Mouse (Mus musculus) kidney, postnatal 36 days (tissue): ENCODE data around the gene Amt.

Experiments
- DNase-seq, 2 experiments: peaks; one replicate each; pipeline ENCODE4 v3.0.0; 2021 to 2022; ENCODE audit warnings: mixed read lengths in 2 of 2

Gene Amt

DNA sequence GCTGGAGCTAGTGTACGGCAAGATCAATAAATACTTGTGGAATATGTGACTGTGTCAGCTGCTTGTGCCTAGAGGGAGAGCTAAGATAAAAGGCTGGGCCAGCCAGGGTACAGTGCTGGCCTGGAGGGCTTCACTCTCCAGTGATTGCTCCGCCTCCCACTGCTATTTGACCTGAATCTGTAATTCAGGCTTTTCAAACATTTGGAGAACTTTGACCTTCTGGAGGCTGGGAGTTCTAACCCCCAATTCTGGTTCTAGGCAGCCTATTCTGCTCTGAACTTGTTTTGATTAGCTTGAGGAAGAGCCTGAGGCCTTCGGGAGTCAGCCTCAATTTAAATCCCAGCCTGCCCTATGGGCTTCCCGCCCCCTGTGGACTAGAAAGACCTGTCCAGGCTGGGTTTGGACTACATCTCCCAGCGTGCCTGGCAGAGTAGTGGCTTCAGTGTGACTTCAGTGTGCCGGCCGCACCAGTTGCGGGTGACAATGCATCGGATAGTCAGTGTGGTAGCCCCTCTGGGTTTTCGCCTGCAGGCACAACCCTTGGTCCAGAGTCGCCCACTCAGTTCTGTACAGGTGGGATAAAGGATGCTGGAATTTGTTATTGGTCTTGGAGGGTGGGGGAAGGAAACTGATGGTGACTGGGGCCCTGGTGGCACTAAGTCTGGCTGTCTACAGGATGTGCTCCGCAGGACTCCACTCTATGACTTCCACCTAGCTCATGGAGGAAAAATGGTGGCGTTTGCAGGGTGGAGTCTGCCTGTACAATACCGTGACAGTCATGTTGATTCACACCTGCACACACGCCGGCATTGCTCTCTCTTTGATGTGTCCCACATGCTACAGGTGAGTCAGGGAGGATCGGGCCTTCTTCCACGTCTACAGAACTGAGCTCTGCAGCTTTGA, at the start of gene Amt:
Amt (plus strand) TSS at position 401 of the 903 bp plus-strand sequence.
- peak; percentile 82 to 95 for DNase-seq

DNA sequence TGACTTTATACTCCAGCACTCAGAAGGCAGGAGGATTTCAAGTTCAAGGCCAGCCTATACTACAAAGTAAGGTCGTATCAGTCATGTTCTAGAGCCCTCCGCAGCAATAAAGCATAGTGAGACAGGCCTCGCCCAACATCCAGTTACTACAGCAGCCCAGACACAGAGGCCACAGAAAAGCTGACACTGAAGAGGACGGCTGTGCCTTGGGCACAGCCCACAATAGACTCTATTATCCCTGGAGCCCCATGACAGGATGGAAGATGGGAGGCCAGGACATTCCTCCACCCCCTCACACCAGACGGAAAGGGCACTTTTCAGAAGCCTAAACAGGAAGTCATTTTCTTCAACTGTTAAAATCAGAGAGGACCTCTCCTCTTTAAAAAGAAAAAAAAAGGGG, 47.7 kb upstream of the Amt start:
- DNase-seq = no peak

DNA sequence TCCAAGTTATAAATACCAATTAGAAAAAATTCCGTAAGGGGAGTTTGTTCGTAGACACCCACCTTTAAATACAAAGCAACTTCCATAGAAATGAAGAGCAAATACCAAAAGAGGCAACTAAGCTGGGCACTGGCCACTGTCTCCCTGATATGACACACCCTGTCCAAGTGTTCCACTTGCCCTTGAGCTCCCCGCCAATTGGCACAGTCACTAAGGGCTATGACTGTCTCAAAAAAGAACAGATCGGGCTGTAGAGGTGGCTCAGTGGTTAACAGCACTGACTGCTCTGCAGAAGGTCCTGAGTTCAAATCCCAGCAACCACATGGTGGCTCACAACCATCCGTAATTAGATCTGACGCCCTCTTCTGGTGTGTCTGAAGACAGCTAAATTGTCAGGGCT, 44.8 kb upstream of the Amt start:
- DNase-seq = no peak

DNA sequence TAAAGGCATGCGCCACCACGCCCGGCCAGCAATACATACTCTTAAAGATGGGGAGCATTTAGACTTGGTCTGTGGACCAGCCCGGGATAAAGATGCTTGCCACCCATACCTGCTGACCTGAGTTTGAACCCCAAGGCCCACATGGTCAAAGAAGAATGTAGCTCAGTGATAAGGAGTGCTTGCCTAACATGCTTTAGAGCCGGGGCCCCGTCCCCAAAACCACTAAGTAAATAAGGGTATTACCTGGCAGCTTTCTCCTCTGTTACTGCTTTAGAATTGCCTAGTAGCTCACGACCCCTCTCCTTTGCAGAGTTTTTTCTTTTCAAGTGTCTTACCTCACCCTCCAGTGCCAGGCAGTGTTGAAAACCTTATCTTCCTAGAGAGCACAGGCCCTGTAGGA, 43.9 kb upstream of the Amt start:
- no peak for DNase-seq

DNA sequence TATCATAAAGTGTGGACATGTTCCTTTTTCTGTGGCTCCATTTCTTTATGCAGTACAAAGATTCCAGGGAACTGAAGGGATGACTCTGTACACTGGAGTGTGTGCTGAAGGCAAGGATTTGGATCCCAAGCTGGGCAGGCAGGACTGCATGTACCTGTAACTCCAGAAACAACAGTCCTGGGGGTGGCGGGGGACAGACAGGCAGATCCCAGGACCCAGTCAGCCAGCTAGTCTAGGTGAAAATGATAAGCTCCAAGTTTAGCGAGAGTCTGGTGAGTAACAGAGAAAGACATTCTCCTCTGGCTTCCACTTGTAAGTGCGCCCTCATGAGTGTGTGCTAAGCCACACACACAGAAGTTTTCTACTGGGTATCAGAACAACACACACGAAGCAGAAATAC, 36.1 kb upstream of the Amt start:
- DNase-seq = no peak

DNA sequence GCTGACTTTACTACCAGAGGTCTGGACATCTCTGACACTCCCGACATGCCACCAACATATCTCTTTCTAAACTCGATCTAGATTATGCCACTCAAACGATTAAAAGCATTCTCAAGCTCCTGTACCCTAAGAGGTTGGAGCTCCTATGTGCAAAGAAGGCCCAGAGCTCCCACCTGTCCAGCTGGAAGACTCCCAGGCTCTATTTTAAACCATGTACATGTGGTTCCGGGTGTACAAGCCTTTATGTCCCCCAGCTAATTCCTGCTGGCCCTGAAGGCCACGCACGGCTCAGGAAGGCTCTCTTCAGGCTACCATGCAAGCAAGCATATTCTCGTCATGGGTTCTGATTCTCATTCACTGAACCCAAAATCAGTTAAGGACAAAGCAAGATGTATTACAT, 34.8 kb upstream of the Amt start:
- DNase-seq = no peak

DNA sequence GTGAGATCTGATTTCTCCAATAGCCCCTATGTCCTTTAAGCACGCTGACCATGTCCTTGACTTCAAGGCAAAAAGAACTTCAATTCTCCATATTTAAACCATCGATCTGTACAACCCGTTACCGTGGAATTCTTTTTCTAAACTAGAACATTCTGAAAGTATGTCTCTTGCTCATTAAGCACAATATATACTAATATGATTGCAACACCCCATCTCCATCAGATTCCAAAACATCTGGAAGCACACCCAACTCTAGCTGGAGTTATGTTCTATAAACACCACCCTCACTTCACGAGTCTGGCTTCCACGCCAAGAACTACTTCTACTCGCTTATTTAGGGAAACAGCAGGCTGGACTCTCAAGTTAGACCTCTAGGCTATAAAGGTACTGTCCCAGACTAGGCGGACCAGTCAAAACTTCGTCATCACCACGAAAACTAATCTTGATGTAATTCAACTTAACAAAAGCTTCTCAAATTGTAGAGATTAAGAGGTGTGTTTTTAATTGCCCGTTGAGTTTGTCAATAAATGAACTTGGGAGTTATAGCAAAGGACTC, 34.1 kb upstream of the Amt start:
- DNase-seq = peak; percentile 16 to 18

DNA sequence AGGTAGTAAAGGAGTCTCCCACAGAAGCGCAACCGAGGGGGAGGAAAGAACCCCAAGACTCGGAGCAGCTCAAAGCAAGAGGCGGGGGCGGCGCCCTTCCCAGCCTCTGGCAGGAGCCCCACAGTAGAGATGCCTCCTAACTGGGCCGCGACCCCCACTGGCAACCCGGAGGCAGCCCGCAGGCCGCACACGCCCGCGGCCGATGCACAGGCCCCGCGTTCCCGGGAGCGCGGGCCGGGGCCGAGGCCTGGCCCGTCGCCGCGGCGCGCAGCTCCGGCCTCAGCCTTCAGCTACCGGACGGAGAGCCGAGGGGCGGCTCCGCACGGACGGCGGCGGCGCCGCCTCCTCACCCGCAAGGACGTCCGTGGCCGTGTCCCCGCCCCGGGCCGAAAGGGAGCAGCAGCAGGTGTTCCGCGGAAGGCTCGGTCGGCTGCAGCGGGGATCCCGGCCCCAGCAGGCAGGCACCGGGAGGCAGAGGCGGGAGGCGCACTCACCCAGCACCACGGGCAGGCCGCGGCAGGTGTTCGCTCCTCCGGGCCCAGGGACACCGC, 33.4 kb upstream of the Amt start:
- DNase-seq = peak; percentile 73 to 82

DNA sequence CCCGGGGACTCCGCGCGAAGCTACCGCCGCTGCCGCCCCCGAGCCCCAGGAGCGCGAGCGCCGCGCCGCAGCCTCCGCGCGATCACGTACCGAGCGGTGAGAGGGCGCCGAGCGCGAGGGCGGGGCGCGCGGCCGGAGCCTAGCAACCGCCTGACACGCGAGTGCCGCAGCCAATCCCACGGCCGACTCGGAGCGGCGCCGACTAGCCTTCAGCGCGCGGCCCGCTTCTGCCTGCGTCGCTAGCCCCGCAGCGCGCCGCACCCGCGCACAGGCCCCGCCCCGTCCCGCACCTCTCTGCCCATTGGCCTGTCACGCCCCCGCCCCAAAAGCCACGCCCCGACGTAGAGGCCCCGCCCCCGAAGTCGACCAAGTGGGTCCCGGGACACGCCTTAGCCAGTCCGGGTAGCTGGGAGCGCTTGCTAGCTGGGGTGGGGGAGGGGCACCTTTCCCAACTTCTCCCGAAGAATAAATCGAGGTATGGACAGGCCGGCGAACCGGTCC, 32.9 kb upstream of the Amt start, which contains the start of gene Dag1:
Dag1 (minus strand) TSS at position 269 of the 501 bp plus-strand sequence.
- peak; percentile 100 for DNase-seq

DNA sequence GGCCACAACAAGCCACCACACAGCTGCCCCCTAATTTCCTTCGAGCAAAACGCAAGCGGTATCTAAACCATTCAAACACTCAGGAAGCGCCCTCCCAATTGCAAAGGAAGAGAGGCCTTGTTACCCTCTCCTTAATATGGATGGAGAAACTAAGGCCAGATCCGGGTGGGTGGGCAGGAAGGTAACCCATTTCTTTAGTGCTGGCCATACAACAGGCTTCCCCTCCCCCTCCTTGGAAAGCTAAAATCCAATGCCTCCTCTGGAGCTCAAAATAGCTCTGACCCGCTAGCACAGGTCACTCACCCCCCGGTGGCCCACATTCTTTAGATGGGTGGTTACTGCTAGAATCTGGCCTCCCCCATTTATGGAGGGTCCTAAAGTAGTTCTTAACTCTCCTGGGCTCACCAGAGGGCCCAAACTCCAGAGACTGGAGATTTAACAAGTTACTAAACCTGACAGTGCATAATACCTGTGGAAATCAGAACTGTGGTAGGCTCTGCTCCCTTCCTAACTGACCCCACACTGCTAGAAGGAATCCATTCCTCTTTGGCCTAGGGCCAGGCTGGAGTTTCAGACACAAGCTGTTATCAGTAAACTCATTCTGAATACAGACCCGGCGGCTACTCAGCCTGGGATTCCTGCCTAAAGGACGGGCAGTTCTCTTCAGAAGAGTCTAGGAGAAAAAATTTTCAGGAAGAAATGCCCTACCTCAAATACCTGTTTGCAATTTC, 32.3 kb upstream of the Amt start:
- peak; percentile 58 to 68 for DNase-seq

DNA sequence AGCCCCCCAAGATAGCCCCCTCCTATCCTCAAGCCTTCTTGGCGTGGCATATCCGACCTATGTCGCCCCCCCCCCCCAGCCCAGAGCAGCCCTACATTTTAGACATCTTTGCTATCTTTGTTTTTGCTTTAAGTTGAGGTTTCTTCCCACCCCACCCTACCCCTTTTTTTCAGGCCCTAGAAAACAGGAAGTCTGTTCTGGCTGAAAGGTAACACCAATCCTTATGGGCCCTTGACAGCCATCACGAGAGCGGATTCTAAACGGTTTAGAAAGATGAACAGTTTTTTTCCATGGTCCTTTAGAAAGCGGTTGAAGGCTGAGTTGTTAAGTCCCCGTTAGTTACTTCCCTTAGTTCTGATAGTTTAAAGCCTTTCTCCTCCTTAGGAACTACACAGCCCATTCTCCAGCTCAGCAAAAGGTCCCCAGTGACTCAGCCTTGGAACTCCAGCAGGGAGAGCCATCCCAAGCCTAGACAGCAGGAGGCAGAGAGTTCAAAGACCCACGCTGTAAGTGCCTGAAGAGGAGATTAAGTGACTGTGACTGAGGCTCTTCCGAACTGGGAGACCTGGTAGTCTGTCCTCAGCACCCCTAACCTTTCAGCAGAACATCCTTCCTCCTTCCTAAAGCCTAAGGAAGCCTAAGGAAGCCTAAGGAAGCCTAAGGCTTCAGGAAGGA, 30.3 kb upstream of the Amt start:
- no peak for DNase-seq

DNA sequence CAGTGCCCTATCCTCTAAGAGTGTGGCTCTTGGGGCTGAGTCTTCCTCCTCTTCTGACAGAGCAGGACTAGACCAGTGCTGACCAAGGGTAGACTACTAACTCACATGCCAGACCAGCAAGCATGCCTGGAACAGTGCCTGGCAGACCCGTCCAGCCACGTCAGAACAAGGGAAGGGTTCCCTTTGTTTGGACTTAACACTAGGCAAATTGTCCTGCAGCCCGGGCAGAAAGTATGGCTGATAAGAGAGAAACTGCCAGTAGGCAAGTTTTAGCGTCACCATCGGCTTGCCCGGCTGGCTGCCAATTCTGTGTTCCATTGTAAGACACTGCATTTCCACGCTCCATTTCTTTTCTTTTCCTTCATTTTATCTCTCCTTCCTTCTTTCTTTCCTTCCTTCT, 29.0 kb upstream of the Amt start:
- DNase-seq = peak; percentile 14 to 46

DNA sequence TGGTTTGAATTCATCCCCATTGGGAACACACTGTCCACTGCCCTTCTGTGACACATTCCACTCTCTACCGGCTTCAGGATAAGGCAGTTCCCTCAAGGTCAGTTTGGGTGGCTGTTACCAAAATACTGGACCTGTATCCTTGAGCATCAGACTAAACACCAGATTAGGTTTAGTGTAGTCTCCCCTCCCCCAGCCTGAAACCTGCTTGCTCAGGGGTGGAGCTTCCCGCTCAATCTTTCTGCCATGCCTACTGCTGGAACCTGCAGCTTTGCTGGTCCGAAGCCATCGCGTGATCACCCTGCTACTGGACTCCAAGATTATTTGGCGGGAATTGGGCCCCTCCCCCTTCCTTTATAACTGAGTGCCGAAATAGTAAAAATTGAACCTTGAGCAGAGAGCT, 28.0 kb upstream of the Amt start:
- DNase-seq = peak; percentile 15 to 21

DNA sequence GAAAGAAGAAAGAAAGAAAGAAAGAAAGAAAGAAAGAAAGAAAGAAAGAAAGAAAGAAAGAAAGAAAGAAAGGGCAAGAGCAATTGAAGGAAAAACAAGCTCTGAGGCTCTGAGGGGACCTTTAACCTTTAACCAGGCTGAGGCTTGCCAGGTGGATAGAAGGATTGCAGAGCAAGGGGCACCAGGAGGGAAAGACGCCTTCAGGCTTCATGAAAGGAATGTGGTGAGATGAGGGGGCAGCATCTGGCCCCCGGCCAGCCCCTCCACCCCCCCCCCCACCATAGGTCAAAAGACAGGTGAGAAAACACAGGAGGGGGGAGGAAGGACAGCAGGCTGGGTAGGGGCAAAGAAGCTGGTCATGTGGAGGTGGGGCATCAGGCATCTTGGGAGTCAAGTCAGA, 24.7 kb upstream of the Amt start:
- DNase-seq = peak; percentile 58 to 65

DNA sequence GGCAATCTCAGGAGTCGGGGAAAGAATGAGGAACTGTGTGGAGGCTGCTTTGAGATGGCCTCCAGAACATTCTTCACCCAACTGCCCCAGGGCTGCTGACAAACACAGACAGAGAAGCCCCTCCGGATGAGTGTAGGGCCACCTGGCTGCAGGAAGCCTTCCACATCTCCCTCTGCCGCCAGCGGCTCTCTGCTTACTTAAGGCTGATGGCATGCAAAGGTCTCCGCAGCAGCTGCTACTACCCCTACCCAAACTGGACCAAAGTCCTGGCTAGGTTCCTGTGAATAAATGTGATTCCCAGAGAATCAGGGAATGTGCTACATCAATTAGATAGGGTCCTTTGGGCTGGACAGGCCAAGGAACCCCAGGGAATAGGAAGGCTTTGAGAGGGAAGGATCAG, 24.0 kb upstream of the Amt start:
- DNase-seq = no peak

DNA sequence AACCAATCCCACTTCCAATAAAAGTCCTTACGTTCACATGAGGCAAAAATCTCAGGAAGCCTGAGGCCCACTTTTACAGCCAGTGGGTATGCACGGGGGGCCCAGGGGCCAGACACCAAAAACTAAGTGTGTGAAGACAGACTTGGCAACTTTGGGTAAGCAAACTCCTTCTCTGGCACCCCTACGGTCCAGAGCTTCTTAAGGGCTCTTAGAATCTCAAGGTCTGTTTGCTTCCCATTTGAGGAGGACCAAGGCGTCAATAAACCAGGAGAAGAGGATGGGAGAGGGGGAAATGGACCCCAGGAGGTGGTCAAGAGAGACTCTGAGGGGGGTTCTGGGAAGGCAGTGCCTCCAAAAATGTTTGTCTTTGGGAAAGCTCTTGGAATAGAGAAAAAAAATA, 23.2 kb upstream of the Amt start:
- DNase-seq = no peak

DNA sequence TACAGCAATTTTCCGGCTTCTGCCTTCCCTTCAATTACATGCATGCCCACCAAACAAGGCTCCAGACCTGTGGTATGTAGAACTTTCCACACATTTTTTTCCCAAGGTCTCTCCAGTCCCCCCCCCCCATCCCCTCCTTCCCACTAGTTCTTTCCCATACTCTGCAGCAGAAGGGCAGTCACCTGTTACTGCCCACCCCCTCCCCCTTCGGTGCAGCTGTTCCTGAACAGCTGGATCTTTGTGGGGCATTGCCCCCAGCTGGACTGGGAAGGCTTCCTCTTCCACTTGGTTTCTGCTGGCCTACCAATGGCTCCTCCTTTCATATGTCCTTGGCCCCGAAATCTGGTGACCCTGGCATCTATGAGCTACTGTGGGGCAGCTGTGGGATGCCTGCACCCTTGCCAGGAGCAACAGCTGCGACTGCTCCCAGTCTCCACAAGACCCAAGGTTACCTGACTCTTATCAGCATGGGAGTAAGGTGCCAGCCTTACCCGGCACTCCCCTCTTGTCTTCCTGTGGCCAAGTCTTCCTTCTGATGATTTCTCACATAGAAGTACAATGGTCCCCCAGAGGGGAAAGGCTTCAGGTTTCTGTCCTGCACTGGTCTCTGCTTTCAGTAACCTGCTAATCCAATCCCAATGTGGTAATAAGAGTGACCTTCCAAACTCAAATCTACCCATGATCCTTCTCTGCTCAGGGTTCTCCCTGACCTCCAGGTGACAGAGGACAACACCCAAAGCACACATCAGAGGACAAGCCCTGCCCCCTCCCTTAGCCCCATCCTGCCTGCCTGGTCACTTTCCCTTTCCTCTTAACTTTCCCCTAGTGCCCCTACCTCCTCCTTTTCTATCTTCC, 21.9 kb upstream of the Amt start:
- peak in 1 of 2 experiments; percentile 11 for DNase-seq

DNA sequence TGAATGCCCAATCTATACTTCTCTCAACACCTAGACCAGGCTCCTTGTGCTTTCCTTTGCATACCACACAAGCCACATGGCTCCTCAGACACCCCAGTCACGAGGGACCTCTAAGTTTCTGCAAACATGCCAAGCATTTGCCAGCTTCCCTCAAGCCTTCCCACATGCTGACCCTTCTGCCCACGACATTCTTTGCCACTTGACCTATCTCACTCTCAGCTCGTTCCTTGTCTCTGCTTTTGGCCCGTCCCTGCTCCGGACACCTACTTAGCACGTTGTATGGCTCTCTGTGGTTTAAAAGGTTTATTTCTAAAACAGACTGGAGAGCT, 21.4 kb upstream of the Amt start:
- DNase-seq = no peak

DNA sequence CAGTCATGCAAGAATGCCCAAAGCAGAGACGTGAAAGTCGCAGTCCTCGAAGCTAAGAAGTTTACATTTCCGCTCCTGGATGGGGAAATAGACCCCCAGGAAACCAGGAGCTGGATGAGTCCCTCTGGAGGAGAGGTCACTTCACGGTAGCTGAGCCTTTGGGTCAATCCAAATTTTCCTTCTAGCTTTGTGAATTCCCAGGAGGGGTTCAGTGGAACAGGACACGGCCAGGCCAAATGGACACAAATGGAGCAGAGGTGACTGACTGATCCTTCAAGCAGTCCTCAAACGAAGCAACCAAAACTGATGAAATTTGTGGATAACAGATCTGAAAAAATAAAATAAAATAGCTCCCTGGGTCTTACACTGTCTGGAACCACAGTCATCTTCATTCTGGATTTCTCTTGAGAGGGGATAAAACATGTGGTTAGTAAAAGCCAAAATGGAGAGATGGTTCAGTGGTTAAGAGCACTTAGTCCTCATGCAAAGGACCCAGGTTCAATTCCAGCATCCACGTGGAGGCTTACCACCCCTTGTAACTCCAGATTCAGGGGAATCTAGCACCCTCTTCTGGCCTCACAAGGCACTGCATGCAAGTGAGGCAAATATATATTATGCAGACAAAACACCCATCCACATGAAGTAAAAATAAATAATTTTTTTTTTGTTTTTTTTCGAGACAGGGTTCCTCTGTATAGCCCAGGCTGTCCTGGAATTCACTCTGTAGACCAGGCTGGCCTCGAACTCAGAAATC, 17.8 kb upstream of the Amt start:
- peak; percentile 50 to 80 for DNase-seq

DNA sequence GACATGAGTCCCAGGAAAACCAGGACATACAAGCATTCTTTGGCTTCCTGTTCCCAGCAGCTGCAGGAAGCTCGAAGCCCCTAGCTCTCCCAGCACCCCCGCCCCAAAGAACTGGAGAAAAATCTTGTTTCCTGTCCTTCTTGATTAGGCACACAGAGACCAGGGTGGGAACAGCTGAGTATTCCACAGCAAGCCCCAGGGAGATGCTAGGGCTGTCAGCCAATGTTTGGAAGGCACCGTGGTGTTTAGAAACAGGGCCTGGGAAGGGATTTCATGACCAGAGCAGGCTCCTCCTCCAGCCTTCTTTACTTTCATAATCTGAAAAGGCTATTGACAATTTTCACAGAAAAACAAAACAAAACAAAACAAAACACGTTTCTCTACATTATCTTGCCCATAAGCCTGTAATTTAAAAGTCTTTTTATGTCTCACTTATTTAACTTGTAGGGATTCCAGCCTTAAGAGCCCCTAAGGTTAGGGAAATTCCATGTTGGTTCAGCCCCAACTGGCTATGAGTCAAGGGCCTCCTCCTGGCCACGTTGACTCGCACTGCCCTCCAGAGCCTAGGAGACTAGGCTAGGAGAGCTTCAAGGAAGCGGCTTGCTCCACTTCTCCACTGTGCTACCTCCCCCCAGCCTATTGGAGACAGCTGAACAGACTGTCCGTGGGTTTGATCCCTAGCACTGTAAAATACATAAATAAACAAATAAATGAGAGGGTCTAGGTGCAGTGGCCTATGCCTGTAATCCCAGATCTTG, 16.4 kb upstream of the Amt start:
- peak; percentile 76 for DNase-seq
